Mouse (Mus musculus) mesoderm, embryonic 11.5 days (tissue): ENCODE measurements around the gene Gm10772.
"Not testable (repeated sequence)": the region's sequence is repeated elsewhere in the genome, so short reads cannot be mapped to it uniquely, and the experiment has no call there.

Experiments used
- DNase-seq: peaks from one replicate; pipeline ENCODE4 v3.0.0-alpha.2; 2012; ENCODE audit warnings: low read depth, low spot score

The Gm10772 gene

GRCm38 (mm10) chr13:66227473-66227872, at the start of gene Gm10772:
Gene Gm10772, minus strand, starts transcription at chr13:66227573.
- not testable (repeated sequence) for DNase-seq

GRCm38 (mm10) chr13:66263914-66264313, 36.5 kb upstream of the Gm10772 start:
- DNase-seq = not testable (repeated sequence)

- DNase-seq = not testable (repeated sequence)
Observed at GRCm38 (mm10) chr13:66263141-66263540, 35.8 kb upstream of the Gm10772 start.

- no peak for DNase-seq
Observed at GRCm38 (mm10) chr13:66214349-66214748, 13.0 kb downstream of the Gm10772 start.

GRCm38 (mm10) chr13:66213811-66214210, 13.6 kb downstream of the Gm10772 start:
- not testable (repeated sequence) for DNase-seq

- DNase-seq = not testable (repeated sequence)
Observed at GRCm38 (mm10) chr13:66179172-66179571, 48.2 kb downstream of the Gm10772 start.
